Mouse (Mus musculus) erythroblast, embryonic 14.5 days (primary cell): ENCODE measurements around the gene Marf1. TPM values are rescaled to one million over a fixed set of nuclear protein-coding genes. Genes with fewer than 3 reads are reported as not detected.

Source experiments
- H3K27me3 ChIP-seq: 2 replicates; pipeline ENCODE4 v1.6.1; 2012; ENCODE audit warnings: inconsistent platforms; ENCODE audit not compliant: control insufficient read depth
- H3K36me3 ChIP-seq: 2 replicates; pipeline ENCODE4 v1.6.1; 2012; ENCODE audit warnings: mild to moderate bottlenecking, inconsistent platforms; ENCODE audit not compliant: control insufficient read depth
- H3K4me1 ChIP-seq: 2 replicates; pipeline ENCODE4 v1.6.1; 2012; ENCODE audit warnings: inconsistent platforms; ENCODE audit not compliant: control insufficient read depth
- H3K4me3 ChIP-seq: replicated peaks from 2 replicates; pipeline ENCODE3; 2012; ENCODE audit warnings: moderate library complexity, mild to moderate bottlenecking, inconsistent platforms
- H3K9me3 ChIP-seq: 2 replicates; pipeline ENCODE4 v1.6.1; 2012; ENCODE audit warnings: low read length, inconsistent platforms, mixed read lengths; ENCODE audit not compliant: control insufficient read depth
- GATA1 ChIP-seq: IDR thresholded peaks from 2 replicates; pipeline ENCODE4 v1.6.1; 2012; ENCODE audit warnings: low read length, inconsistent platforms, mixed read lengths
- TAL1 ChIP-seq: IDR thresholded peaks from 3 replicates; pipeline ENCODE4 v1.6.1; 2012; ENCODE audit warnings: low read length, inconsistent platforms, mixed read lengths
- polyA plus RNA-seq: library from polyadenylated mRNA; stranded (reverse); fragments of >175 nt; gene quantifications from 2 replicates; pipeline ENCODE4 v1.2.3, GENCODE M21; 2012

Marf1 gene
- polyA plus RNA-seq, 1 experiment: 0.17 TPM

- no peaks in the 10 kb centered on the region for H3K4me1 ChIP-seq
- H3K9me3 ChIP-seq: no peaks in the 10 kb centered on the region
- TF ChIP-seq GATA1 (no peak), TAL1 (no peak)
- peaks cover 97% of the 10 kb centered on the region for H3K36me3 ChIP-seq
- H3K27me3 ChIP-seq: no peaks in the 10 kb centered on the region
- H3K4me3 ChIP-seq: no peak overlapping the region
These were observed 38.4 kb downstream of the Marf1 start for GRCm38 (mm10) chr16:14124709-14125108.

GRCm38 (mm10) chr16:14123901-14124300, 39.2 kb downstream of the Marf1 start:
- H3K27me3 ChIP-seq: no peaks in the 10 kb centered on the region
- TF ChIP-seq TAL1 (no peak), GATA1 (no peak)
- peaks cover 95% of the 10 kb centered on the region for H3K36me3 ChIP-seq
- no peak overlapping the region for H3K4me3 ChIP-seq
- H3K4me1 ChIP-seq: no peaks in the 10 kb centered on the region
- no peaks in the 10 kb centered on the region for H3K9me3 ChIP-seq

GRCm38 (mm10) chr16:14122586-14122985, 40.6 kb downstream of the Marf1 start:
- Histone ChIP-seq H3K4me1 (no peaks in the 10 kb centered on the region), H3K36me3 (peaks cover 86% of the 10 kb centered on the region), H3K9me3 (no peaks in the 10 kb centered on the region), H3K4me3 (no peak overlapping the region), H3K27me3 (no peaks in the 10 kb centered on the region)
- no peak for TF ChIP-seq TAL1
- TF ChIP-seq GATA1: no peak

- Histone ChIP-seq H3K4me3 (no peak overlapping the region), H3K4me1 (no peaks in the 10 kb centered on the region), H3K9me3 (no peaks in the 10 kb centered on the region), H3K27me3 (no peaks in the 10 kb centered on the region), H3K36me3 (peaks cover 86% of the 10 kb centered on the region)
- TF ChIP-seq TAL1 (no peak), GATA1 (no peak)
These were observed 41.6 kb downstream of the Marf1 start for GRCm38 (mm10) chr16:14121563-14121962.

- Histone ChIP-seq H3K9me3 (no peaks in the 10 kb centered on the region), H3K4me3 (no peak overlapping the region), H3K36me3 (peaks cover 86% of the 10 kb centered on the region), H3K4me1 (no peaks in the 10 kb centered on the region), H3K27me3 (no peaks in the 10 kb centered on the region)
- TF ChIP-seq GATA1: no peak
- TF ChIP-seq TAL1: no peak
These were observed 42.2 kb downstream of the Marf1 start for GRCm38 (mm10) chr16:14120941-14121340.

- H3K27me3 ChIP-seq: no peaks in the 10 kb centered on the region
- TF ChIP-seq GATA1: no peak
- TF ChIP-seq TAL1: no peak
- peaks cover 84% of the 10 kb centered on the region for H3K36me3 ChIP-seq
- H3K4me3 ChIP-seq: no peak overlapping the region
- no peaks in the 10 kb centered on the region for H3K4me1 ChIP-seq
- H3K9me3 ChIP-seq: no peaks in the 10 kb centered on the region
These were observed 45.9 kb downstream of the Marf1 start for GRCm38 (mm10) chr16:14117299-14117698.

- Histone ChIP-seq H3K4me3 (no peak overlapping the region), H3K27me3 (no peaks in the 10 kb centered on the region), H3K9me3 (no peaks in the 10 kb centered on the region), H3K36me3 (peaks cover 91% of the 10 kb centered on the region), H3K4me1 (no peaks in the 10 kb centered on the region)
- TF ChIP-seq TAL1: no peak
- no peak for TF ChIP-seq GATA1
These were observed 50.4 kb downstream of the Marf1 start for GRCm38 (mm10) chr16:14112742-14113141.

GRCm38 (mm10) chr16:14112133-14112532, 51.0 kb downstream of the Marf1 start:
- Histone ChIP-seq H3K9me3 (no peaks in the 10 kb centered on the region), H3K36me3 (peaks cover 85% of the 10 kb centered on the region), H3K4me1 (no peaks in the 10 kb centered on the region), H3K4me3 (no peak overlapping the region), H3K27me3 (no peaks in the 10 kb centered on the region)
- TF ChIP-seq GATA1: no peak
- no peak for TF ChIP-seq TAL1

- Histone ChIP-seq H3K4me3 (no peak overlapping the region), H3K27me3 (no peaks in the 10 kb centered on the region), H3K4me1 (no peaks in the 10 kb centered on the region), H3K36me3 (peaks cover 73% of the 10 kb centered on the region), H3K9me3 (no peaks in the 10 kb centered on the region)
- TF ChIP-seq GATA1 (no peak), TAL1 (no peak)
These were observed 52.2 kb downstream of the Marf1 start for GRCm38 (mm10) chr16:14110922-14111321.

- H3K4me1 ChIP-seq: no peaks in the 10 kb centered on the region
- peaks cover 63% of the 10 kb centered on the region for H3K36me3 ChIP-seq
- H3K27me3 ChIP-seq: no peaks in the 10 kb centered on the region
- no peak for TF ChIP-seq GATA1
- no peaks in the 10 kb centered on the region for H3K9me3 ChIP-seq
- H3K4me3 ChIP-seq: no peak overlapping the region
These were observed 53.4 kb downstream of the Marf1 start for GRCm38 (mm10) chr16:14109651-14110230.
